Mouse (Mus musculus): ENCODE data around the gene Tmc4.
"Not testable (repeated sequence)": the region's sequence is repeated elsewhere in the genome, so short reads cannot be mapped to it uniquely, and the experiment has no call there.

- TF ChIP-seq POLR2A (IDR thresholded peaks at IDR 0.05; ENCODE audit: borderline replicate concordance, extremely low read depth, insufficient read depth, insufficient read length, poor library complexity, severe bottlenecking); CTCF (IDR thresholded peaks at IDR 0.05; ENCODE audit: borderline replicate concordance, extremely low read depth, insufficient read depth, insufficient read length): not testable (repeated sequence)
These were observed 42.9 kb upstream of the Tmc4 start, which contains the start of gene Pirb for GRCm38 (mm10) chr7:3720268-3720667.

Data from brain, embryonic 14.5 days (tissue).